Mouse (Mus musculus) layer of hippocampus, postnatal 25 days (tissue): ENCODE data around the gene Rmdn3. TPM values are rescaled to one million over a fixed set of nuclear protein-coding genes. Genes with fewer than 3 reads are reported as not detected.

Source experiments
- DNase-seq, 2 experiments: peaks; one replicate each; pipeline ENCODE4 v3.0.0; 2022; ENCODE audit warnings: mixed read lengths in 2 of 2, low spot score in 1 of 2; ENCODE audit errors: extremely low spot score in 1 of 2
- total RNA-seq, 2 experiments: library from RNA; stranded (reverse); gene quantifications; 2 replicates each; pipeline ENCODE4 v1.2.3; 2021

Rmdn3 gene
- total RNA-seq = 10 to 100 TPM; 51.5 to 56.5 TPM

GRCm38 (mm10) chr2:119156681-119157572, at the start of gene Rmdn3:
Gene Rmdn3 (minus strand): TSS chr2:119157034.
- peak; percentile 94 to 96 for DNase-seq

GRCm38 (mm10) chr2:119203871-119204460, 47.1 kb upstream of the Rmdn3 start:
- no peak for DNase-seq

- DNase-seq = peak in 1 of 2 experiments; percentile 23
These were observed 46.1 kb upstream of the Rmdn3 start for GRCm38 (mm10) chr2:119202914-119203453.

GRCm38 (mm10) chr2:119198934-119199333, 42.1 kb upstream of the Rmdn3 start:
- no peak for DNase-seq

GRCm38 (mm10) chr2:119198049-119198448, 41.2 kb upstream of the Rmdn3 start:
- DNase-seq = no peak

GRCm38 (mm10) chr2:119197493-119197892, 40.7 kb upstream of the Rmdn3 start:
- DNase-seq = no peak

- no peak for DNase-seq
These were observed 39.7 kb upstream of the Rmdn3 start for GRCm38 (mm10) chr2:119196316-119197108.

GRCm38 (mm10) chr2:119194140-119194539, 37.3 kb upstream of the Rmdn3 start:
- DNase-seq = no peak

GRCm38 (mm10) chr2:119190969-119191368, 34.1 kb upstream of the Rmdn3 start:
- no peak for DNase-seq

GRCm38 (mm10) chr2:119189029-119189710, 32.3 kb upstream of the Rmdn3 start:
- peak; percentile 82 to 93 for DNase-seq

GRCm38 (mm10) chr2:119182914-119183313, 26.1 kb upstream of the Rmdn3 start:
- DNase-seq = no peak

GRCm38 (mm10) chr2:119177384-119177939, 20.6 kb upstream of the Rmdn3 start:
- DNase-seq = no peak

GRCm38 (mm10) chr2:119176761-119177160, 19.9 kb upstream of the Rmdn3 start:
- DNase-seq = no peak

GRCm38 (mm10) chr2:119175614-119176013, 18.8 kb upstream of the Rmdn3 start:
- no peak for DNase-seq

- no peak for DNase-seq
These were observed 18.0 kb upstream of the Rmdn3 start for GRCm38 (mm10) chr2:119174866-119175265.

- DNase-seq = no peak
These were observed 17.3 kb upstream of the Rmdn3 start, which contains the start of gene Gm14137 for GRCm38 (mm10) chr2:119173991-119174651. Gene Gm14137 (plus strand): TSS chr2:119174509.

GRCm38 (mm10) chr2:119172862-119173576, 16.2 kb upstream of the Rmdn3 start:
- no peak for DNase-seq

- no peak for DNase-seq
These were observed 15.6 kb upstream of the Rmdn3 start for GRCm38 (mm10) chr2:119172446-119172845.

GRCm38 (mm10) chr2:119171574-119171973, 14.7 kb upstream of the Rmdn3 start:
- DNase-seq = no peak
